ENCODE assay signal across 10 mouse cellular contexts in the genomic region with DNA sequence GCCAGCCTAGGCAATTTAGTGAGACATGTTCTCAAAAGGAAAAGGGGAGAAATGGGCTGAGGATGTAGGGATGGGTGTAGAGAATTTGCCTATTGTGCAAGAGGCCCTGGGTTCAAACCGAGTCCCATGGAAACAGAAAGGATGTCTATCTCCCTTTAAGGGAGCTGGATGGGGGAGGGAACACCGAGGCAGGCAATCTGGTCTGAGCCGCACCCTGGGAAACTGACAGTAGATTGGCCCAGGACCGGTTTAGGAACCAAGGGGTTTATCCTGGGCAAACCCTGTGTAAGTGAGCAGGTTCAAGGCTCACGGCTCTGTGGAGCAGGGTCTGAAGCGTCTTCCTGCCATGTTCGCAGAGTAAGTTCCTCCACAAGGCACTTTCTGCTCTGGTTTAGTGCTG. TPM values are rescaled to one million over a fixed set of nuclear protein-coding genes. Genes with fewer than 3 reads are reported as not detected.
DNase-seq lines count a peak whose midpoint lies in the region; ATAC-seq lines count a peak whose summit lies in the region.
"Had no signal": no experiment of that assay in that cellular context is flagged by ENCODE, and none has a peak within 500 bp of the region (broad histone marks: within the 10 kb centered on the region; RNA-seq: fewer than 3 reads in every experiment).

No protein-coding gene starts in this region.

- peaks cover 26% of the 10 kb centered on the region for H3K4me1 ChIP-seq in heart, embryonic 15.5 days (replicated peaks)
- peaks cover 15% of the 10 kb centered on the region for H3K4me1 ChIP-seq in limb, embryonic 12.5 days (replicated peaks)

- peaks cover 13% of the 10 kb centered on the region; the same call in 1 of the 2 replicates for H3K36me3 ChIP-seq in heart, embryonic 15.5 days
- peaks cover 17% of the 10 kb centered on the region for H3K36me3 ChIP-seq in limb, embryonic 12.5 days

- H3K27me3 ChIP-seq in heart, embryonic 15.5 days, result no peaks in the 10 kb centered on the region
- H3K27me3 ChIP-seq in limb, embryonic 12.5 days, result no peaks in the 10 kb centered on the region

- DNase-seq in adrenal gland, postnatal 10 days, result peak; percentile 20
- DNase-seq in adrenal gland, postnatal 14 days, result no peak
- peak; percentile 2 for DNase-seq in layer of hippocampus, adult 11-12 months (ENCODE audit: low spot score)
- no peak for DNase-seq in layer of hippocampus, postnatal 10 days (ENCODE audit: low spot score in 2 of 2)
- DNase-seq in cerebellum, adult 18-20 months, result no peak
- no peak for DNase-seq in Muller cell, postnatal 12 days (ENCODE audit: inconsistent ontology term)

- H3K4me3 ChIP-seq in heart, embryonic 15.5 days, result peak overlapping the region; percentile 59
- peak overlapping the region; percentile 72; the same call in 1 of the 2 replicates for H3K4me3 ChIP-seq in limb, embryonic 12.5 days (replicated peaks)

- H3K9me3 ChIP-seq in heart, embryonic 15.5 days (replicated peaks), result no peaks in the 10 kb centered on the region
- H3K9me3 ChIP-seq in limb, embryonic 12.5 days, result no peaks in the 10 kb centered on the region

- H3K27ac ChIP-seq in heart, embryonic 15.5 days, result peak overlapping the region; percentile 94
- no peak overlapping the region for H3K27ac ChIP-seq in limb, embryonic 12.5 days
- H3K27ac ChIP-seq: hindbrain, embryonic 14.5 days had no signal

- 70% methylated on average over 7 of the region's 7 CpGs for WGBS in heart, embryonic 15.5 days
- WGBS in limb, embryonic 12.5 days, result 60% methylated on average over 7 of the region's 7 CpGs

- ATAC-seq in heart, embryonic 15.5 days (replicated peaks; ENCODE audit: insufficient number of reproducible peaks, insufficient read depth, low FRiP score, low read depth), result no peak
- ATAC-seq in limb, embryonic 12.5 days (ENCODE audit: insufficient number of reproducible peaks, insufficient read depth, low FRiP score, low TSS enrichment, low read depth), result no peak
- ATAC-seq: forebrain, embryonic 14.5 days had no signal

- peak overlapping the region; percentile 82 for H3K4me2 ChIP-seq in heart, embryonic 15.5 days
- peak overlapping the region; percentile 79 for H3K4me2 ChIP-seq in limb, embryonic 12.5 days

- 0 out of 2 replicates have a peak overlapping the region, but pooled peaks have one; percentile 82 for H3K9ac ChIP-seq in heart, embryonic 15.5 days
- H3K9ac ChIP-seq in limb, embryonic 12.5 days (replicated peaks), result no peak overlapping the region

RNA-seq across cellular contexts. Expression of a gene that starts 1.3 kb away (rescaled TPM):
- total RNA-seq in adrenal gland, postnatal 10 days (2021), result 10 to 100 TPM; 22.3 to 26.2 TPM
- total RNA-seq in adrenal gland, postnatal 14 days (2021), result 26.9 and 32.3 TPM in 2 replicates
- 1 to 10 TPM; 6.2 to 8.4 TPM for total RNA-seq in layer of hippocampus, postnatal 10 days (2021)
- 8.0 and 9.4 TPM in 2 replicates for polyA plus RNA-seq in heart, embryonic 15.5 days (2015; fragmentation: Nextera tagmentation; extraction: Ambion mirVana)
- polyA plus RNA-seq in limb, embryonic 12.5 days (2016; fragmentation: Nextera tagmentation; extraction: Ambion mirVana), result 8.4 and 8.6 TPM in 2 replicates

Comparison
In these comparisons a context has a peak if more than half of its experiments do, and no peak if none do; other contexts are left out.
1. DNase-seq: peak in adrenal gland, postnatal 10 days (single experiment) and layer of hippocampus, adult 11-12 months (single experiment); none in adrenal gland, postnatal 14 days (single experiment), layer of hippocampus, postnatal 10 days (0 of 2), cerebellum, adult 18-20 months (0 of 2) and Muller cell, postnatal 12 days (single experiment).